Mouse (Mus musculus): ENCODE results near the gene Psmb6. TPM values are rescaled to one million over a fixed set of nuclear protein-coding genes. Genes with fewer than 3 reads are reported as not detected.
"Not testable (repeated sequence)": the region's sequence is repeated elsewhere in the genome, so short reads cannot be mapped to it uniquely, and the experiment has no call there.

Gene Psmb6
- polyA plus RNA-seq, 1 experiment, result 319 TPM

GRCm38 (mm10) chr11:70525726-70526125 is 559 bp downstream of the Psmb6 start:
- Histone ChIP-seq H3K27ac (ENCODE audit: insufficient read depth, low read length) (no peak overlapping the region), H3K27me3 (ENCODE audit: control insufficient read depth, insufficient read depth, low read length) (no peaks in the 10 kb centered on the region), H3K4me3 (replicated peaks; ENCODE audit: insufficient read depth, low read depth, low read length) (peak overlapping the region; percentile 88), H3K4me1 (ENCODE audit: control insufficient read depth, insufficient read depth, low read length) (peaks cover 6% of the 10 kb centered on the region; the same call in 1 of the 2 replicates)
- DNase-seq, result no peak
- TF ChIP-seq CTCF (IDR thresholded peaks at IDR 0.05; ENCODE audit: borderline replicate concordance, insufficient read depth, low read depth, low read length) (no peak), POLR2A (IDR thresholded peaks at IDR 0.05; ENCODE audit: borderline replicate concordance, insufficient read depth, low read length) (no peak)
- 2% methylated on average over 12 of the region's 12 CpGs for WGBS

GRCm38 (mm10) chr11:70526211-70526610 is 1.0 kb downstream of the Psmb6 start:
- peaks cover 6% of the 10 kb centered on the region; the same call in 1 of the 2 replicates for H3K4me1 ChIP-seq (ENCODE audit: control insufficient read depth, insufficient read depth, low read length)
- no peak overlapping the region for H3K27ac ChIP-seq (ENCODE audit: insufficient read depth, low read length)
- H3K27me3 ChIP-seq (ENCODE audit: control insufficient read depth, insufficient read depth, low read length), result no peaks in the 10 kb centered on the region
- no peak for TF ChIP-seq CTCF (IDR thresholded peaks at IDR 0.05; ENCODE audit: borderline replicate concordance, insufficient read depth, low read depth, low read length)
- no peak overlapping the region for H3K4me3 ChIP-seq (replicated peaks; ENCODE audit: insufficient read depth, low read depth, low read length)
- 85% methylated on average over 12 of the region's 12 CpGs for WGBS
- DNase-seq, result no peak

- TF ChIP-seq CTCF (IDR thresholded peaks at IDR 0.05; ENCODE audit: borderline replicate concordance, insufficient read depth, low read depth, low read length) (no peak), POLR2A (IDR thresholded peaks at IDR 0.05; ENCODE audit: borderline replicate concordance, insufficient read depth, low read length) (no peak)
- Histone ChIP-seq H3K4me1 (ENCODE audit: control insufficient read depth, insufficient read depth, low read length) (peaks cover 6% of the 10 kb centered on the region; the same call in 1 of the 2 replicates), H3K4me3 (replicated peaks; ENCODE audit: insufficient read depth, low read depth, low read length) (no peak overlapping the region), H3K27ac (ENCODE audit: insufficient read depth, low read length) (no peak overlapping the region), H3K27me3 (ENCODE audit: control insufficient read depth, insufficient read depth, low read length) (no peaks in the 10 kb centered on the region)
- no peak for DNase-seq
- 84% methylated on average over 7 of the region's 7 CpGs for WGBS
Measured at GRCm38 (mm10) chr11:70528610-70529009, 3.4 kb downstream of the Psmb6 start.

GRCm38 (mm10) chr11:70531065-70531464 is 5.9 kb downstream of the Psmb6 start:
- 78% methylated on average over 2 of the region's 2 CpGs for WGBS
- DNase-seq, result not testable (repeated sequence)

GRCm38 (mm10) chr11:70532839-70533238 is 7.7 kb downstream of the Psmb6 start, which contains the start of gene Gm40193:
Gene Gm40193 (minus strand): TSS chr11:70532939.
- H3K4me1 ChIP-seq (ENCODE audit: control insufficient read depth, insufficient read depth, low read length), result no peaks in the 10 kb centered on the region
- H3K4me3 ChIP-seq (replicated peaks; ENCODE audit: insufficient read depth, low read depth, low read length), result no peak within 1 kb of the TSS
- no peak within 1 kb of the TSS for H3K27ac ChIP-seq (ENCODE audit: insufficient read depth, low read length)
- DNase-seq, result no peak
- 71% methylated on average over 6 of the region's 6 CpGs for WGBS
- TF ChIP-seq CTCF (IDR thresholded peaks at IDR 0.05; ENCODE audit: borderline replicate concordance, insufficient read depth, low read depth, low read length) (no peak), POLR2A (IDR thresholded peaks at IDR 0.05; ENCODE audit: borderline replicate concordance, insufficient read depth, low read length) (no peak)
- no peaks in the 10 kb centered on the region for H3K27me3 ChIP-seq (ENCODE audit: control insufficient read depth, insufficient read depth, low read length)

More at GRCm38 (mm10) chr11:70531065-70531464, 5.9 kb downstream of the Psmb6 start:
- not testable (repeated sequence) for H3K27ac ChIP-seq (ENCODE audit: insufficient read depth, low read length); H3K4me3 ChIP-seq (replicated peaks; ENCODE audit: insufficient read depth, low read depth, low read length); H3K4me1 ChIP-seq (ENCODE audit: control insufficient read depth, insufficient read depth, low read length); H3K27me3 ChIP-seq (ENCODE audit: control insufficient read depth, insufficient read depth, low read length)

- H3K4me3 ChIP-seq (replicated peaks; ENCODE audit: insufficient read depth, low read depth, low read length), result peak overlapping the region; percentile 36
- H3K4me1 ChIP-seq (ENCODE audit: control insufficient read depth, insufficient read depth, low read length), result no peaks in the 10 kb centered on the region
- TF ChIP-seq CTCF (IDR thresholded peaks at IDR 0.05; ENCODE audit: borderline replicate concordance, insufficient read depth, low read depth, low read length) (no peak), POLR2A (IDR thresholded peaks at IDR 0.05; ENCODE audit: borderline replicate concordance, insufficient read depth, low read length) (no peak)
- 18% methylated on average over 9 of the region's 9 CpGs for WGBS
- no peak for DNase-seq
- H3K27me3 ChIP-seq (ENCODE audit: control insufficient read depth, insufficient read depth, low read length), result no peaks in the 10 kb centered on the region
- no peak overlapping the region for H3K27ac ChIP-seq (ENCODE audit: insufficient read depth, low read length)
Measured at GRCm38 (mm10) chr11:70539423-70539822, 14.3 kb downstream of the Psmb6 start.

GRCm38 (mm10) chr11:70539877-70540587 is 14.9 kb downstream of the Psmb6 start, which contains the start of gene Pld2:
Gene Pld2 (plus strand): TSS chr11:70540064.
- Histone ChIP-seq H3K27me3 (ENCODE audit: control insufficient read depth, insufficient read depth, low read length) (no peaks in the 10 kb centered on the region), H3K27ac (ENCODE audit: insufficient read depth, low read length) (no peak within 1 kb of the TSS), H3K4me3 (replicated peaks; ENCODE audit: insufficient read depth, low read depth, low read length) (peak within 1 kb of the TSS; percentile 36), H3K4me1 (ENCODE audit: control insufficient read depth, insufficient read depth, low read length) (no peaks in the 10 kb centered on the region)
- DNase-seq, result peak; percentile 45 to 57
- TF ChIP-seq POLR2A (IDR thresholded peaks at IDR 0.05; ENCODE audit: borderline replicate concordance, insufficient read depth, low read length) (no peak), CTCF (IDR thresholded peaks at IDR 0.05; ENCODE audit: borderline replicate concordance, insufficient read depth, low read depth, low read length) (peak; percentile 31; the same call in 1 of the 2 replicates)
- 1% methylated on average over 59 of the region's 65 CpGs for WGBS

- H3K27ac ChIP-seq (ENCODE audit: insufficient read depth, low read length), result no peak overlapping the region
- TF ChIP-seq CTCF (IDR thresholded peaks at IDR 0.05; ENCODE audit: borderline replicate concordance, insufficient read depth, low read depth, low read length), result no peak
- TF ChIP-seq POLR2A (IDR thresholded peaks at IDR 0.05; ENCODE audit: borderline replicate concordance, insufficient read depth, low read length), result no peak
- no peak for DNase-seq
- no peaks in the 10 kb centered on the region for H3K27me3 ChIP-seq (ENCODE audit: control insufficient read depth, insufficient read depth, low read length)
- WGBS, result 76% methylated on average over 7 of the region's 7 CpGs
- H3K4me3 ChIP-seq (replicated peaks; ENCODE audit: insufficient read depth, low read depth, low read length), result no peak overlapping the region
- H3K4me1 ChIP-seq (ENCODE audit: control insufficient read depth, insufficient read depth, low read length), result no peaks in the 10 kb centered on the region
Measured at GRCm38 (mm10) chr11:70540928-70541327, 15.8 kb downstream of the Psmb6 start.
